Comparison of ENCODE assay signal across 19 mouse cellular contexts in genomic region chr8:122981646-122982045, GRCm38 (mm10).
DNase-seq lines count a peak whose midpoint lies in the region; ATAC-seq and TF ChIP-seq lines count a peak whose summit lies in the region.
"Had no signal": no experiment of that assay in that cellular context is flagged by ENCODE, and none has a peak within 500 bp of the region (broad histone marks: within the 10 kb centered on the region; RNA-seq: fewer than 3 reads in every experiment).

No protein-coding gene starts in this region.

- no peak for ATAC-seq in heart, embryonic 11.5 days (replicated peaks; ENCODE audit: insufficient number of reproducible peaks, low FRiP score, low TSS enrichment)
- peak; percentile 35; the same call in 1 of the 2 replicates for ATAC-seq in lung, postnatal 0 days
- ATAC-seq: CD4-positive, CD25-positive, alpha-beta regulatory T cell, adult 4 months; forebrain, embryonic 13.5 days; forebrain, postnatal 0 days had no signal

- no peak overlapping the region for H3K4me3 ChIP-seq in heart, embryonic 11.5 days (ENCODE audit: low read depth, low read length)
- H3K4me3 ChIP-seq in lung, postnatal 0 days (ENCODE audit: low read depth, low read length) = no peak overlapping the region
- no peak overlapping the region for H3K4me3 ChIP-seq in MEL (ENCODE audit: control insufficient read depth in 1 of 2, insufficient read depth in 1 of 2, low read depth in 2 of 2, low read length in 2 of 2)
- no peak overlapping the region for H3K4me3 ChIP-seq in small intestine, adult 2 months (ENCODE audit: low read depth, low read length)
- H3K4me3 ChIP-seq: embryonic facial prominence, embryonic 10.5 days; forebrain, embryonic 13.5 days; heart, embryonic 13.5 days had no signal

- H3K27ac ChIP-seq in heart, embryonic 11.5 days (ENCODE audit: low read depth, low read length) = no peak overlapping the region
- no peak overlapping the region for H3K27ac ChIP-seq in lung, postnatal 0 days (ENCODE audit: low read length)
- H3K27ac ChIP-seq in MEL (ENCODE audit: control insufficient read depth, low read depth, low read length) = no peak overlapping the region
- peak overlapping the region; percentile 3; the same call in 1 of the 2 replicates for H3K27ac ChIP-seq in small intestine, adult 2 months (ENCODE audit: insufficient read depth, low read depth, low read length)
- H3K27ac ChIP-seq: embryonic facial prominence, embryonic 10.5 days; forebrain, embryonic 13.5 days; heart, embryonic 13.5 days had no signal

- no peaks in the 10 kb centered on the region for H3K36me3 ChIP-seq in heart, embryonic 11.5 days (ENCODE audit: control insufficient read depth, insufficient read depth, low read length)
- no peaks in the 10 kb centered on the region for H3K36me3 ChIP-seq in lung, postnatal 0 days (ENCODE audit: insufficient read depth, low read length)
- peaks cover 2 to 36% of the 10 kb centered on the region in 2 experiments for H3K36me3 ChIP-seq in MEL (ENCODE audit: control insufficient read depth in 1 of 2, insufficient read depth in 2 of 2, low read length in 2 of 2)
- H3K36me3 ChIP-seq in small intestine, adult 2 months (ENCODE audit: control insufficient read depth, insufficient read depth, low read length) = no peaks in the 10 kb centered on the region
- H3K36me3 ChIP-seq: embryonic facial prominence, embryonic 10.5 days; heart, embryonic 13.5 days had no signal

- no peaks in the 10 kb centered on the region for H3K27me3 ChIP-seq in heart, embryonic 11.5 days (ENCODE audit: control insufficient read depth, insufficient read depth, low read length)
- no peaks in the 10 kb centered on the region for H3K27me3 ChIP-seq in lung, postnatal 0 days (replicated peaks; ENCODE audit: insufficient read depth, low read length)
- no peaks in the 10 kb centered on the region for H3K27me3 ChIP-seq in MEL (ENCODE audit: control insufficient read depth in 1 of 2, insufficient read depth in 2 of 2, low read length in 2 of 2)
- no peaks in the 10 kb centered on the region for H3K27me3 ChIP-seq in small intestine, adult 2 months (ENCODE audit: control insufficient read depth, insufficient read depth, low read length)
- H3K27me3 ChIP-seq: forebrain, embryonic 13.5 days; heart, embryonic 13.5 days had no signal

- no peaks in the 10 kb centered on the region for H3K9me3 ChIP-seq in heart, embryonic 11.5 days (replicated peaks; ENCODE audit: control insufficient read depth, low read length)
- no peaks in the 10 kb centered on the region for H3K9me3 ChIP-seq in lung, postnatal 0 days (ENCODE audit: low read length)
- H3K9me3 ChIP-seq in MEL (replicated peaks; ENCODE audit: insufficient read depth, low read length) = no peaks in the 10 kb centered on the region
- H3K9me3 ChIP-seq: embryonic facial prominence, embryonic 10.5 days; forebrain, embryonic 13.5 days; G1E; heart, embryonic 13.5 days had no signal

- DNase-seq in heart, adult 11 months = peak; percentile 84
- peak; percentile 55 for DNase-seq in lung, postnatal 0 days (ENCODE audit: low spot score)
- DNase-seq in lung, postnatal 25 days (ENCODE audit: low spot score) = no peak
- DNase-seq in MEL (ENCODE audit: low read depth, low spot score) = no peak
- DNase-seq in urinary bladder, adult 18-20 months (ENCODE audit: low spot score in 2 of 2) = no peak
- DNase-seq: adrenal gland, postnatal 14 days; B cell, adult 2 months; cerebellum, adult 18-20 months; cerebellum, adult 9-11 months; forebrain, postnatal 0 days; gastrocnemius, postnatal 14 days; heart, postnatal 36 days had no signal

- H3K4me2 ChIP-seq in heart, embryonic 11.5 days = no peak overlapping the region
- no peak overlapping the region for H3K4me2 ChIP-seq in lung, postnatal 0 days (replicated peaks; ENCODE audit: low read depth, low read length)
- H3K4me2 ChIP-seq: forebrain, embryonic 13.5 days; heart, embryonic 13.5 days had no signal

- no peak for TF ChIP-seq RAD21 in MEL (IDR thresholded peaks at IDR 0.05; ENCODE audit: low read depth, low read length)

- no peak for TF ChIP-seq EP300 in lung, postnatal 0 days (IDR thresholded peaks at IDR 0.05)
- TF ChIP-seq EP300 in MEL (IDR thresholded peaks at IDR 0.05; ENCODE audit: low read depth in 1 of 2, low read length in 2 of 2) = no peak

- TF ChIP-seq POLR2A in MEL (IDR thresholded peaks at IDR 0.05; ENCODE audit: control insufficient read depth in 1 of 2, insufficient read depth in 1 of 2, low read depth in 1 of 2, low read length in 2 of 2, poor library complexity in 1 of 2) = no peak
- no peak for TF ChIP-seq POLR2A in small intestine, adult 2 months (IDR thresholded peaks at IDR 0.05; ENCODE audit: low read depth, low read length)

- H3K79me2 ChIP-seq in MEL (ENCODE audit: control insufficient read depth, insufficient read depth, low read length, poor library complexity) = peaks cover 81% of the 10 kb centered on the region

- 76% methylated on average over 5 of the region's 5 CpGs for WGBS in heart, embryonic 11.5 days (ENCODE audit: insufficient replicate concordance)
- WGBS in lung, postnatal 0 days = 65% methylated on average over 5 of the region's 5 CpGs
- WGBS in small intestine, adult 2 months = 29% methylated on average over 5 of the region's 5 CpGs

- H3K4me1 ChIP-seq in heart, embryonic 11.5 days (ENCODE audit: control insufficient read depth, insufficient read depth, low read length) = peaks cover 22% of the 10 kb centered on the region
- peaks cover 11% of the 10 kb centered on the region; the same call in 1 of the 2 replicates for H3K4me1 ChIP-seq in lung, postnatal 0 days (ENCODE audit: insufficient read depth, low read depth, low read length)
- peaks cover 12% of the 10 kb centered on the region in 2 experiments for H3K4me1 ChIP-seq in MEL (ENCODE audit: control insufficient read depth in 1 of 2, insufficient read depth in 2 of 2, low read length in 2 of 2)
- H3K4me1 ChIP-seq in small intestine, adult 2 months (ENCODE audit: control insufficient read depth, insufficient read depth, insufficient read length, low read length) = peaks cover 25% of the 10 kb centered on the region

- no peak for TF ChIP-seq CTCF in lung, postnatal 0 days (IDR thresholded peaks at IDR 0.05)
- no peak for TF ChIP-seq CTCF in MEL (IDR thresholded peaks at IDR 0.05 in 2 of 3, conservative IDR thresholded peaks at IDR 0.05 in 1 of 3; ENCODE audit: control insufficient read depth in 1 of 3, insufficient read depth in 1 of 3, low read depth in 2 of 3, low read length in 3 of 3, poor library complexity in 1 of 3, severe bottlenecking in 1 of 3)
- TF ChIP-seq CTCF in small intestine, adult 2 months (IDR thresholded peaks at IDR 0.05; ENCODE audit: extremely low read depth, insufficient read length, insufficient replicate concordance, low read depth, low read length) = no peak

- no peak overlapping the region for H3K9ac ChIP-seq in heart, embryonic 11.5 days (ENCODE audit: low read depth, low read length)
- H3K9ac ChIP-seq in lung, postnatal 0 days (replicated peaks; ENCODE audit: low read depth) = no peak overlapping the region
- no peak overlapping the region for H3K9ac ChIP-seq in MEL (ENCODE audit: control insufficient read depth, low read depth, low read length, poor library complexity, severe bottlenecking)
- H3K9ac ChIP-seq: forebrain, embryonic 13.5 days; forebrain, postnatal 0 days; heart, embryonic 13.5 days had no signal

TF ChIP-seq in MEL, 35 proteins besides CTCF, POLR2A, EP300 and RAD21:
- TF ChIP-seq MEF2A (IDR thresholded peaks at IDR 0.05; ENCODE audit: extremely low read depth, insufficient replicate concordance, low read depth, low read length, poor library complexity, severe bottlenecking) (no peak), POLR2AphosphoS5 (IDR thresholded peaks at IDR 0.05; ENCODE audit: borderline replicate concordance, low read depth, low read length) (no peak), ETS1 (IDR thresholded peaks at IDR 0.05; ENCODE audit: low read depth, low read length) (no peak), CHD2 (IDR thresholded peaks at IDR 0.05; ENCODE audit: low read length) (no peak), CHD1 (IDR thresholded peaks at IDR 0.05; ENCODE audit: low read depth, low read length) (no peak), SIN3A (IDR thresholded peaks at IDR 0.05; ENCODE audit: low read length) (no peak), ZNF384 (IDR thresholded peaks at IDR 0.05; ENCODE audit: low read depth, low read length) (peak; percentile 40; the same call in 1 of the 2 replicates)

Comparison
In these comparisons a context has a peak if more than half of its experiments do, and no peak if none do; other contexts are left out.
1. DNase-seq: peak in heart, adult 11 months (single experiment) and lung, postnatal 0 days (single experiment); none in lung, postnatal 25 days (single experiment), MEL (single experiment) and urinary bladder, adult 18-20 months (0 of 2).